Mouse (Mus musculus) thymus, adult 2 months (tissue): Measurements from ENCODE around the gene Pdk2.

ENCODE experiments used
- CTCF ChIP-seq: fragments of 200-500 bp; IDR thresholded peaks from 2 replicates; pipeline ENCODE4 v1.5.1; 2012; ENCODE audit warnings: mild to moderate bottlenecking, control low read depth, low read length, moderate library complexity, borderline replicate concordance; ENCODE audit not compliant: control insufficient read depth, poor library complexity, insufficient read depth; ENCODE audit errors: extremely low read depth
- POLR2A ChIP-seq: fragments of 200-500 bp; IDR thresholded peaks from 2 replicates; pipeline ENCODE4 v1.6.1; 2012; ENCODE audit warnings: mild to moderate bottlenecking, low read length, control low read depth, moderate library complexity; ENCODE audit not compliant: control insufficient read depth, poor library complexity, insufficient read depth; ENCODE audit errors: extremely low read depth

DNA sequence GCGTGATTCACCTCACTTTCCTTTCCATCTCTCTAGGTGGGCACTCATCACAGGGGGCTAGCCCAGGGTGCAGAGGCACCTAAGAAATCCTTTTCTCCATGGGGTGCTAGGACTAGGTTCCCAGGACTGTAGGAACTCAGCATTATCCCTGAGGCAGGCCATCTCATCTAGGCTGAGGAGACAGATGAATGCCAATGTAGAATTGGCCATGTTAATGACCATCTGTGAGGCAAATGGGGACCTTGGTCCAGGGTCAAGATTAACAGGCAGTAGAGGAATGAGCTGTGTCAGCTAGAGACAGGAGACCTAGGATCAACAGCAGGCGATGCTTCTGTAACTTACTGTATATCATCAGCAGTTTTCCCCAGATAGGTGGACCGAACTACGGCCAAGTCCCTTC, 1.4 kb downstream of the Pdk2 start:
- TF ChIP-seq CTCF (no peak), POLR2A (no peak)
